Mouse (Mus musculus) liver, embryonic 13.5 days (tissue): ENCODE results near the gene Gm13119. TPM values are rescaled to one million over a fixed set of nuclear protein-coding genes. Genes with fewer than 3 reads are reported as not detected.

Experiments
- polyA plus RNA-seq: library from polyadenylated mRNA; unstranded; fragments of >200 nt; fragmentation: Nextera tagmentation; extraction: Ambion mirVana; gene quantifications from 2 replicates; pipeline ENCODE4 v1.2.1, GENCODE M21; 2015

Gm13119 gene
- polyA plus RNA-seq, 1 experiment from 2014 or later: not detected

Other genes with a start within 250 kb of the Gm13119 start
- not detected in 2 replicates for gene Oog3, start 195.3 kb upstream of the Gm13119 start, polyA plus RNA-seq
- not detected in 2 replicates for gene Oog2, start 167.2 kb upstream of the Gm13119 start, polyA plus RNA-seq
- gene C87977, start 144.6 kb upstream of the Gm13119 start, polyA plus RNA-seq: not detected in 2 replicates
- gene Pramel5, start 77.5 kb upstream of the Gm13119 start, polyA plus RNA-seq: not detected in 2 replicates
- not detected in 2 replicates for gene Gm13128, start 27.7 kb upstream of the Gm13119 start, polyA plus RNA-seq
- gene Pramef20, start 20.0 kb downstream of the Gm13119 start, polyA plus RNA-seq: not detected in 2 replicates
- not detected in 2 replicates for gene Pramef12, start 50.5 kb downstream of the Gm13119 start, polyA plus RNA-seq
- not detected in 2 replicates for gene 1700012P22Rik, start 80.8 kb downstream of the Gm13119 start, polyA plus RNA-seq
- not detected in 2 replicates for gene Gm9944, start 95.4 kb downstream of the Gm13119 start, polyA plus RNA-seq
- not detected in 2 replicates for gene Aadacl3, start 105.8 kb downstream of the Gm13119 start, polyA plus RNA-seq
- gene 9430007A20Rik, start 161.9 kb downstream of the Gm13119 start, polyA plus RNA-seq: not detected in 2 replicates
- not detected in 2 replicates for gene Gm13124, start 207.2 kb downstream of the Gm13119 start, polyA plus RNA-seq